Mouse (Mus musculus): Measurements from ENCODE around the gene Mybbp1a. TPM values are rescaled to one million over a fixed set of nuclear protein-coding genes. Genes with fewer than 3 reads are reported as not detected.
A peak's percentile ranks its signal among the peaks of the same experiment; 100 is the strongest.

The Mybbp1a gene
- polyA plus RNA-seq, 1 experiment from 2014 or later, result 61.9 TPM

GRCm38 (mm10) chr11:72407574-72407973 is 33.6 kb upstream of the Mybbp1a start:
- H3K9me3 ChIP-seq (ENCODE audit: control insufficient read depth, low read length), result no peaks in the 10 kb centered on the region
- WGBS, result 3% methylated on average over 7 of the region's 7 CpGs
- peak; percentile 80 for ATAC-seq (ENCODE audit: insufficient number of reproducible peaks, insufficient read depth, low FRiP score, low read depth)

DNA sequence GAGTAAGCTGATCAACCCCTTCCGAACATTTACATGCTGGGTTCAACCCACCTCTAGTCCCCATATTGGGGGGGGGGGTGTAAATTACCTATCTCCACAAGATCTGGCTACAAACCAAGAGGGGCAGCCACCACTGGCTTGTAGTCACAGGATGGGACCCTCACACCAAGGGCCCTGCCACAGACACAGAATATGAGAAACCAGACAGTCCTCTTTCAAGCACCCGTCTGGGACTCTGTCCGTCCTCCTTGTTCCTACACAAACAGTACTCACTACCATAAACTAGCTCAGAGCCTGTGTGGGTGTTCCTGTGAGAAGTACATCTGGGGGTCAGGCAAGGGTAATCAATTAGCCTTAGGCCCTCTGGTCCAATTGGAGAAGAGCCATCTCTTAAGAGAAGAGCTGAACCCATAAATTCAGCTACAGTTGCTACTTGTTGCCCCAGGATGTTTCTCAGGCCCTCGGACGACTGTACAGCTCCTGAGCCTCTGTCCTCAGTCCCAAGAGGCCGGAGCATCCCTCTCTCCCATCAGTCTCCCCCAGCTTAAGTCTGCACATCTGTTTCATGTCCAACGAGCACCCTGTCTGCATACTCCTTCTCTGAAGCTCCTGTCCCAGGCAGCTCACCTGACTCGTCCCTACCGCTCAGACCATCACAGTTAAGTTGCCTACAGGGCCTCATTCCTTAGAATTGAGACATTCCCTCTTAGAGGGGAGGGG is 32.5 kb upstream of the Mybbp1a start:
- no peak for ATAC-seq (ENCODE audit: insufficient number of reproducible peaks, insufficient read depth, low FRiP score, low read depth)
- peak overlapping the region; percentile 94 for H3K9ac ChIP-seq (ENCODE audit: low read length)
- H3K27me3 ChIP-seq (ENCODE audit: control insufficient read depth, insufficient read depth, low read length), result no peaks in the 10 kb centered on the region
- peaks cover 64 to 75% of the 10 kb centered on the region in 2 experiments for H3K4me1 ChIP-seq (ENCODE audit: control insufficient read depth in 2 of 2, insufficient read depth in 2 of 2, low read length in 2 of 2)
- H3K4me3 ChIP-seq (ENCODE audit: control insufficient read depth in 1 of 2, insufficient read depth in 1 of 2, low read depth in 1 of 2, low read length in 2 of 2), result peak overlapping the region; percentile 93
- 20% methylated on average over 9 of the region's 9 CpGs for WGBS
- peak overlapping the region; percentile 95 to 96 for H3K27ac ChIP-seq (replicated peaks in 1 of 2; ENCODE audit: control insufficient read depth in 1 of 2, insufficient read depth in 1 of 2, low read depth in 2 of 2, low read length in 2 of 2)
- peak overlapping the region; percentile 73 for H3K4me2 ChIP-seq (ENCODE audit: low read length)
- H3K9me3 ChIP-seq (ENCODE audit: control insufficient read depth, low read length), result no peaks in the 10 kb centered on the region
- H3K36me3 ChIP-seq (ENCODE audit: control insufficient read depth, insufficient read depth, low read length), result peaks cover 16% of the 10 kb centered on the region

More at GRCm38 (mm10) chr11:72407574-72407973, 33.6 kb upstream of the Mybbp1a start:
- Histone ChIP-seq H3K4me2 (ENCODE audit: low read length) (peak overlapping the region; percentile 73), H3K4me3 (ENCODE audit: control insufficient read depth in 1 of 2, insufficient read depth in 1 of 2, low read depth in 1 of 2, low read length in 2 of 2) (peak overlapping the region; percentile 93), H3K9ac (ENCODE audit: low read length) (peak overlapping the region; percentile 94), H3K4me1 (ENCODE audit: control insufficient read depth in 2 of 2, insufficient read depth in 2 of 2, low read length in 2 of 2) (peaks cover 60 to 73% of the 10 kb centered on the region in 2 experiments), H3K27ac (replicated peaks in 1 of 2; ENCODE audit: control insufficient read depth in 1 of 2, insufficient read depth in 1 of 2, low read depth in 2 of 2, low read length in 2 of 2) (peak overlapping the region; percentile 95 to 96), H3K27me3 (ENCODE audit: control insufficient read depth, insufficient read depth, low read length) (no peaks in the 10 kb centered on the region), H3K36me3 (ENCODE audit: control insufficient read depth, insufficient read depth, low read length) (peaks cover 26% of the 10 kb centered on the region)

DNA sequence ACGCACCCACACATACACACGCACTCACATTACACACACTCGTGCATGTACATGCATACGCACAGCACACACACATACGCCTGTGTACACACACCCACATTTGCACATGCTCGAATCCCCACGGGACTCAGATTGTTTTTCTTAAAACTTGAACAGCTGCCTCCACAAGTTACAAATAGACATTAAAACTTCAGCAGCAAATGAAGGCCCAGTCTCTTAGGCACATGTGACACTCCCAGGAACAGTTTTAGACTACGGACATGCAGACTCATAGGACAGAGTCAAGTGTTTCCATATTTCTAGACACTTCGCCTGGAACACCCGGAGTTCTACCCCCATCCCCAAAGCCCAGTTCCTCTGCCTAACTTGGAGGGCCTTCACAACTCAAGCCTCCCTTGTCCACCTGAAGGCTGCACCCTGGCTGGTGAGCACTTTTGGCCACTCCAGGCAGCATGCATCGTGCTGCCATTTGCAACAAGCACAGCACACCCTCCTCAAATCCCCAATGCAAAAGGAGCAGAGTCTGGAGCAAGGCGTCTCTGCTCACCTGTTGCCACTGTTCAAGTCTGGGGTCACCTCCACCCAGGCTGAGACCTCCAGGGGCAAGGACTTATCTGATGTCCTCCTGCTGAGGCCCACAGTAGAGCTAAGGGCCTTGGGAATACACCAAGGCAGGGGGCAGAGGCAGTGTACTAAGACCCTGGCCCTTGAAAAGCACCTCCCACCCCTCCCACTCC is 31.3 kb upstream of the Mybbp1a start:
- Histone ChIP-seq H3K9me3 (ENCODE audit: control insufficient read depth, low read length) (no peaks in the 10 kb centered on the region), H3K4me1 (ENCODE audit: control insufficient read depth in 2 of 2, insufficient read depth in 2 of 2, low read length in 2 of 2) (peaks cover 72 to 75% of the 10 kb centered on the region in 2 experiments), H3K27me3 (ENCODE audit: control insufficient read depth, insufficient read depth, low read length) (no peaks in the 10 kb centered on the region), H3K4me2 (ENCODE audit: low read length) (peak overlapping the region; percentile 73), H3K36me3 (ENCODE audit: control insufficient read depth, insufficient read depth, low read length) (peaks cover 4% of the 10 kb centered on the region), H3K9ac (ENCODE audit: low read length) (peak overlapping the region; percentile 94), H3K4me3 (ENCODE audit: control insufficient read depth in 1 of 2, insufficient read depth in 1 of 2, low read depth in 1 of 2, low read length in 2 of 2) (peak overlapping the region; percentile 93), H3K27ac (replicated peaks in 1 of 2; ENCODE audit: control insufficient read depth in 1 of 2, insufficient read depth in 1 of 2, low read depth in 2 of 2, low read length in 2 of 2) (peak overlapping the region; percentile 77 to 96)
- WGBS, result 26% methylated on average over 12 of the region's 12 CpGs
- no peak for ATAC-seq (ENCODE audit: insufficient number of reproducible peaks, insufficient read depth, low FRiP score, low read depth)

DNA sequence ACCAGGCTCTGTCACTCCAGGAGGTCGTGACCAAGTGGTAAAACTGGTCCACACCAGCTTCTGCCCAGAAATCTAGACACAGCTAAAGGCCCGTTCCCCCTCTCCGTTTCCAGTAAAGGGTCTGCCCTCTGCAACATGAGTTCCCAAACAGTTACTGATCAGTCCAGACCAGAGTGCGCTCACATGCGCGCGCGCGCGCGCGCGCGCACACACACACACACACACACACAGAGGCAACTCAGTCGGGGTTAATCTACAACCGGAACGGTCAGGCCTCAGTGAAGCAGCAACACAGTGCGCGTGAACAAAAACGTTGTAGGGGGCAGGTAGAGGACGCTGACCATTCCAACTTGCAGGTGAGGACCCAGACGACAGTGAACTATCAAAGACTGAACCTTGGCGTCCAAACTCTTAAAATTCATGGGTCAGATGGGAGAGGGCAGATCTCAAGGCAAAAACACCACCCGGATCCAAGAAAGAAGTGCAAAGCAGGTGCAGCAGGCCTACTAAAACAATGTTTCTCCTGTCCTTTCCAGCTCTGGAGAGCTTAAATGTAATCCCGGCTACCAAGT is 30.5 kb upstream of the Mybbp1a start:
- Histone ChIP-seq H3K4me3 (ENCODE audit: control insufficient read depth in 1 of 2, insufficient read depth in 1 of 2, low read depth in 1 of 2, low read length in 2 of 2) (peak overlapping the region; percentile 93), H3K27ac (replicated peaks in 1 of 2; ENCODE audit: control insufficient read depth in 1 of 2, insufficient read depth in 1 of 2, low read depth in 2 of 2, low read length in 2 of 2) (peak overlapping the region; percentile 74 to 96), H3K27me3 (ENCODE audit: control insufficient read depth, insufficient read depth, low read length) (no peaks in the 10 kb centered on the region), H3K4me2 (ENCODE audit: low read length) (peak overlapping the region; percentile 73), H3K9me3 (ENCODE audit: control insufficient read depth, low read length) (no peaks in the 10 kb centered on the region), H3K36me3 (ENCODE audit: control insufficient read depth, insufficient read depth, low read length) (no peaks in the 10 kb centered on the region), H3K9ac (ENCODE audit: low read length) (peak overlapping the region; percentile 94), H3K4me1 (ENCODE audit: control insufficient read depth in 2 of 2, insufficient read depth in 2 of 2, low read length in 2 of 2) (peaks cover 73 to 75% of the 10 kb centered on the region in 2 experiments)
- WGBS, result under 1% methylated on average over 25 of the region's 25 CpGs
- ATAC-seq (ENCODE audit: insufficient number of reproducible peaks, insufficient read depth, low FRiP score, low read depth), result no peak

GRCm38 (mm10) chr11:72411093-72411921 is 29.8 kb upstream of the Mybbp1a start, which contains the start of gene Smtnl2:
TSS of gene Smtnl2 (minus strand) at chr11:72411713.
- peak within 1 kb of the TSS; percentile 74 to 96 for H3K27ac ChIP-seq (replicated peaks in 1 of 2; ENCODE audit: control insufficient read depth in 1 of 2, insufficient read depth in 1 of 2, low read depth in 2 of 2, low read length in 2 of 2)
- peaks cover 68 to 75% of the 10 kb centered on the region in 2 experiments for H3K4me1 ChIP-seq (ENCODE audit: control insufficient read depth in 2 of 2, insufficient read depth in 2 of 2, low read length in 2 of 2)
- H3K4me3 ChIP-seq (ENCODE audit: control insufficient read depth in 1 of 2, insufficient read depth in 1 of 2, low read depth in 1 of 2, low read length in 2 of 2), result peak within 1 kb of the TSS; percentile 93
- peak; percentile 88 for ATAC-seq (ENCODE audit: insufficient number of reproducible peaks, insufficient read depth, low FRiP score, low read depth)
- under 1% methylated on average over 82 of the region's 86 CpGs for WGBS
- H3K36me3 ChIP-seq (ENCODE audit: control insufficient read depth, insufficient read depth, low read length), result no peaks in the 10 kb centered on the region
- no peaks in the 10 kb centered on the region for H3K9me3 ChIP-seq (ENCODE audit: control insufficient read depth, low read length)
- no peaks in the 10 kb centered on the region for H3K27me3 ChIP-seq (ENCODE audit: control insufficient read depth, insufficient read depth, low read length)
- H3K9ac ChIP-seq (ENCODE audit: low read length), result peak within 1 kb of the TSS; percentile 94
- H3K4me2 ChIP-seq (ENCODE audit: low read length), result peak within 1 kb of the TSS; percentile 73

DNA sequence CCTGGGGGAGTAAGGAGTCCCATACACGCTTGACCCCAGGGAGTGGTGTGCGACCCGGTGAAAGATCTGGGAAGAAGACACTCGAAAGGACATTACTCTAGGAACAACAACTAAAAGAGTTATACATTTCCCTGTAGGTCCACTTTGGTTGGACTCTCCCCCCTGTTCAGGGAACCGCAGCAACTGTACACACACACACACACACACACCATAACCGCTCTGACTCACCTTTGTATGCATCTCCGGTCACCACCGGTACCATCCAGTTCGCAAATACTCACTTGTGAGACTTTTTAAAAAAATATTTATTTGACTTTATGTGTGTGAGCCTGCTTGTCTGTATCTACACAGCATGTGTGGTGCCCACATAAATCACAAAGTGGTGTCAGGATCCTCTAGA is 29.2 kb upstream of the Mybbp1a start:
- H3K9me3 ChIP-seq (ENCODE audit: control insufficient read depth, low read length), result no peaks in the 10 kb centered on the region
- peak overlapping the region; percentile 73 for H3K4me2 ChIP-seq (ENCODE audit: low read length)
- peak overlapping the region; percentile 28 to 93 for H3K4me3 ChIP-seq (ENCODE audit: control insufficient read depth in 1 of 2, insufficient read depth in 1 of 2, low read depth in 1 of 2, low read length in 2 of 2)
- ATAC-seq (ENCODE audit: insufficient number of reproducible peaks, insufficient read depth, low FRiP score, low read depth), result no peak
- no peaks in the 10 kb centered on the region for H3K36me3 ChIP-seq (ENCODE audit: control insufficient read depth, insufficient read depth, low read length)
- peaks cover 70 to 75% of the 10 kb centered on the region in 2 experiments for H3K4me1 ChIP-seq (ENCODE audit: control insufficient read depth in 2 of 2, insufficient read depth in 2 of 2, low read length in 2 of 2)
- H3K27ac ChIP-seq (replicated peaks in 1 of 2; ENCODE audit: control insufficient read depth in 1 of 2, insufficient read depth in 1 of 2, low read depth in 2 of 2, low read length in 2 of 2), result peak overlapping the region in 1 of 2 experiments; percentile 96; a peak in 2 of 4 replicates
- 27% methylated on average over 9 of the region's 9 CpGs for WGBS
- H3K9ac ChIP-seq (ENCODE audit: low read length), result peak overlapping the region; percentile 94
- no peaks in the 10 kb centered on the region for H3K27me3 ChIP-seq (ENCODE audit: control insufficient read depth, insufficient read depth, low read length)

GRCm38 (mm10) chr11:72413016-72413415 is 28.1 kb upstream of the Mybbp1a start:
- Histone ChIP-seq H3K4me3 (ENCODE audit: control insufficient read depth in 1 of 2, insufficient read depth in 1 of 2, low read depth in 1 of 2, low read length in 2 of 2) (no peak overlapping the region), H3K36me3 (ENCODE audit: control insufficient read depth, insufficient read depth, low read length) (no peaks in the 10 kb centered on the region), H3K27ac (replicated peaks in 1 of 2; ENCODE audit: control insufficient read depth in 1 of 2, insufficient read depth in 1 of 2, low read depth in 2 of 2, low read length in 2 of 2) (peak overlapping the region; percentile 58 to 96), H3K4me1 (ENCODE audit: control insufficient read depth in 2 of 2, insufficient read depth in 2 of 2, low read length in 2 of 2) (peaks cover 73 to 78% of the 10 kb centered on the region in 2 experiments), H3K9ac (ENCODE audit: low read length) (peak overlapping the region; percentile 47), H3K4me2 (ENCODE audit: low read length) (peak overlapping the region; percentile 19), H3K27me3 (ENCODE audit: control insufficient read depth, insufficient read depth, low read length) (no peaks in the 10 kb centered on the region), H3K9me3 (ENCODE audit: control insufficient read depth, low read length) (no peaks in the 10 kb centered on the region)
- ATAC-seq (ENCODE audit: insufficient number of reproducible peaks, insufficient read depth, low FRiP score, low read depth), result no peak
- WGBS, result 27% methylated on average over 7 of the region's 7 CpGs
